Mouse (Mus musculus): ENCODE measurements around the gene Ergic2.
A peak's percentile ranks its signal among the peaks of the same experiment; 100 is the strongest.

The Ergic2 gene

DNA sequence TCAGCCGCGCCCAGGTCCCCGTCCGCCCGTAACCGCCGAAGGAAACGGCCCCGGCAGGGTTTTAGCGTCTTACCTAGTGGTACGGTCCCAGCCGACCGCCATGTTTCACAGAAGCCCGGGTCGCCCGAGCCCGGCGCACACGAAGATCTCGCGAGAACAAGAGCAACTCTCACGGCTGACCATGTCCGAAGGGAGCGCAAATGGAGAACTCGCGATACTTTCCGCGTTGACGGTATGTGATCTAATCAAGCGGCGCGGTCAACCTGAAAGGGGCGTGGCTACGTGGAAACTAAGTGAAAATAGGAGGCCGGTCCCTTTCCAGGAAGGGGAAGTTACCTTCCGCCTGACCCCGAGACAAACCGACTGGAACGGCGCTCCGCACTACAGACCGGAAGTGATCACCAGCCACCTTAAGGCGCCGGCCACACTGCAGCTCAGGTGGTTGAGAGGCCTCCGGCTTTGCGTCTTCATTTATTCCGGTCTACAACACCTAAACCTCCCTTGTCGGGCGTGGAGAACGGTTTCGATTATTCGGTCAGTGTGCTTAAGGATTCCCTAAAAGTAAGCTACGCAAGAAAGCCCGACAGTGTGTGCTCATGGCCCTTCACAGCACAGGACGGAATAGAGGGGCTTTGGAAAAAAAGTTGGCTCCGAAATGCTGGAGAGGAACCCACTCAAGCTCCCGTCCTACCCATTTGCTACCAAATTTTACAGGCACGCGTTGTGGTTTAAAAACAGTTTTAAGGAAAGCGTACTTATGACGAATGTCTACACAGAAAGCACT lies at the start of gene Ergic2:
Gene Ergic2, minus strand, starts transcription at position 478 of the 784 bp plus-strand sequence.
- peak; percentile 93 for DNase-seq (ENCODE audit: low spot score)

GRCm38 (mm10) chr6:148260729-148261101 lies 48.5 kb upstream of the Ergic2 start:
- DNase-seq (ENCODE audit: low spot score): no peak

DNA sequence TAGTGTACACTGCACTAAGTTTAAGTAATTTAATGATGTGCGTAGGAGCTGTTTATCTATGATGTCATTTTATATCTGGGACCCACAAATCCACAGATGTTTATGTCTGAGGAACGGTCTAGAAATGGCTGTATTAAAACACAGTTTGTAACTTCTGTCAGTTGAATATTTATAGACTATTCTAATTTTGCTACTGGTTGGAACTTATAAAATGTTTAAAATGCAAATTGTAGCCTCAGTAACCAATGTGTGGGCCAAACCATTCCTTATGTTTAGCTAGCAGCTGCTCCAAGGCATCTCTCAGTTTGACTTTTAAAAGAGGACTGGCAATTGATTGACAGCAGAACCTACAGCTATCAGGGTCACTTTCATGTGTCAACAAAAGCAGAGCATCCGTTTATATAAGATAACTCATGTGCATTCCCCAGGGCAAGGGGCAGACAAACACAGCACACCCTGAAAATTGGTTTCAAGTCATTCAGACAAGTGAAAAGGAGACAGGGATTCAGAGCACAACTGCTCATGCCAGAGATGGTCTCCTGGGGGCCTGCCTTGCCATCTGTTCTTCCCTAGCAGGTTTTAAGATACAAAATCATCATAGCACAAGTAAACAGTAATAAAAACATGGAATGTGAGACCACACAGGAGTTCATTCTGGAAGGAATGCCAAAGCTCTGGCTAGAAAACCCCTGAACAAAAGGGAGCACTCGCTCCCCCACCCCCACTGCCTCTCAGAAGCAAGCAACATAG lies 48.0 kb upstream of the Ergic2 start:
- DNase-seq (ENCODE audit: low spot score): no peak

DNA sequence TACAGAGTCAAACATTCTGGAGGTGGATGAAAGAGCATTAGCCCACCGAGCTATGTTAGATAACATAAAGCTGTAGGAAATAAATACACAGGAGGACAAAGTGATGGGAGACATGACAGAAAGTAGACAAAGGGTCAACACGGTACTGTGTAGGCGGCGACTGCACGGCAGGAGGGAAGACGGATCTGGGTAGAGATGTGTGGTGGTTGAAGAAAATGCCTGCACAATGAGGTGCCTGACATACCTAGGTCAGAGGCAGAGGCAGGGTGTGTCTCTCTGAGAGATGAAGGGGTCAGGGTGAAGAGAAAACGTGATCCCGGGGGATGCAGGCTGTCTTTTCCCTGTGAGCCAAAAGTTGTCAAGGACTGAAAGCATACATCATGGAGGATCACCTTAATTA lies 46.9 kb upstream of the Ergic2 start:
- DNase-seq (ENCODE audit: low spot score): no peak

DNA sequence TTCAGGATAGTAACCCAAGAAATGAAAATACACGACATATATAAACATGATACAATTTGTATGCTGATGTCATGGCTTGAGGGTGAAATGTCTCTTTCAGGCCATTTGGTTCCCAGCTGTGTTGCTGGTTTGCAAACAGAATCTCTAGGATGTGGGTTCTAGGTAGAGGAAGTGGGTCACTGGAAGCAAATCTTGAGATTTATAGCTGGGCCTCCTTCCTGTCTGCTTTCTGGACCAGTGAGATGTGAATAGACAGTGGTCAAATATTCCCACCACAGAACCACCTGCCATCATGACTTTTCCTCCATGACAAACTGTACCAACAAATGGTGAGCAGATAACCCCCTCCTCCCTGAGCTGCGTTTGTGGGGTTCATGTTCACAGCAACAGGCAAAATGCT lies 45.6 kb upstream of the Ergic2 start:
- no peak for DNase-seq (ENCODE audit: low spot score)

DNA sequence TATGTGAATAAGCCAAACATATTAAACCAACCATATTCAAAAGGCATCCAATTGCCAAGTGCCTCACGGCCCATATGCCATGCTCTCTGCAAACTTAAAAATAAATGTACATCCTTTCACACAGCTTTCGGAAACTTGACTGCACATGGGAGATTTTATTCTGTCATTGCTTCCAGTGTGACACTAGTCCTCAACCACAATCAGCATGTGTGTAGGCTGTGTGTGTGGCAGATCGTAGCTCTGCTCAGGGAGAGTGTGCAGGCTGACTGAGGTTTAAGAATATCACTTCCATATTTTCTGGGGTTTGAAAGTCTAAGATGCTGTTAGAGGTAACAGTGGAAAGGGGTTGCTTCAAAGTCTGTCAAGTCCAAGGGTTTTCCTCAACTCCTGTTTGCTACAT lies 43.9 kb upstream of the Ergic2 start:
- DNase-seq (ENCODE audit: low spot score): no peak

DNA sequence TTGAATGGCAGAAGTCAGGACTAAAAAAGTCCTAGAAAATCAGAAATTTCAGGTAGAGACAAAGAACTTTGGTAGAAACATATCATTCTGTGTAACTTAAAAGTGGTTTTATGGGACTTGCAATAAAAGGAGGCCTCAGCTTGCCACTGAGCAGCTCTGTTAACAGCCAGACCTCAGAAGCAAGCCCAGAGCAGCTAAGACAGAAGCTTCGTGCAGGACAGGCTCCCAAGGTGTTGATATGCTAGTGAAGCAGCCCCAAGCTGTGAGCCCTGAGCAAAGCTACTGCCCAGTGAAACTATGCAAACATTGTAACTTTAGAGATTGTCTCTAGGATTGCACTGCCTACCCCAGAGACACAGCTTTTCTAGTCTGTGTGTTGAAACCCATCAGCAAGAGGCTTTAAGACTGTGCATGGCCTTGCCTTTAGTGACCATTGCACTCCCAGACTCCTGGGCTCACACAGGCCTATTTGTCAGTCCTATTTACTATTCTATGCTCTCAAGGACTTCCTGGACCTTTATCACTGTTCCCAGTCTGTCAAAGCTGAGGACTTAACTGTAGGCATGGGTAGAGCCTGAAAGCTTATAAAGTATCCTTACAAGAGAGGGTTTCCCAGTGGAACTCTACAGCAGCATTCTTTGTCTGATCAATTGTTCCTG lies 43.4 kb upstream of the Ergic2 start:
- DNase-seq (ENCODE audit: low spot score): no peak

GRCm38 (mm10) chr6:148249221-148249620 lies 37.0 kb upstream of the Ergic2 start:
- DNase-seq (ENCODE audit: low spot score): no peak

- DNase-seq (ENCODE audit: low spot score): peak; percentile 34
Measured at GRCm38 (mm10) chr6:148248625-148249024, 36.5 kb upstream of the Ergic2 start.

DNA sequence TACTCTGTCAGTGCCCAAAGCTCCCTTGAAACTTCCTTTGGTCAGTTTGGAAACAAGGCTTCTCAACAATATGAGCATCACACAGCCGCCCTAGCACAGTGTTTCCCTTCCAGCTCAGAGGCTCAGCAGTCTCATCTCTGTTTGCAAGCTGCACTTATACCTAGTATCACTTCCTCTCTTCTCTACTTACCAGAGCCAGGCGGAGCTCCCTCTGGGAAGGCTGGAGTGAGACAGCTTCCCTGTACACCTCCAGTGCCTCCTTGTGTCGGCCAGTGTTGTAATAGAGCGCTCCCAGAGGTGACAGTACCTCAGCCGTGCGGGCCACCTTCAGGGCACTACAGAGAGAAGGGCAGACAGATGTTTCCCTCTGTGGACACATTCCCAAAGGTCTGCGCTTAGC lies 34.4 kb upstream of the Ergic2 start:
- no peak for DNase-seq (ENCODE audit: low spot score)

GRCm38 (mm10) chr6:148244836-148245235 lies 32.7 kb upstream of the Ergic2 start:
- DNase-seq (ENCODE audit: low spot score): no peak

- DNase-seq (ENCODE audit: low spot score): no peak
Measured at GRCm38 (mm10) chr6:148242304-148242703, 30.1 kb upstream of the Ergic2 start.

- DNase-seq (ENCODE audit: low spot score): no peak
Measured at GRCm38 (mm10) chr6:148241685-148242084, 29.5 kb upstream of the Ergic2 start.

GRCm38 (mm10) chr6:148239311-148239710 lies 27.1 kb upstream of the Ergic2 start:
- DNase-seq (ENCODE audit: low spot score): no peak

- no peak for DNase-seq (ENCODE audit: low spot score)
Measured at GRCm38 (mm10) chr6:148237453-148237852, 25.3 kb upstream of the Ergic2 start.

DNA sequence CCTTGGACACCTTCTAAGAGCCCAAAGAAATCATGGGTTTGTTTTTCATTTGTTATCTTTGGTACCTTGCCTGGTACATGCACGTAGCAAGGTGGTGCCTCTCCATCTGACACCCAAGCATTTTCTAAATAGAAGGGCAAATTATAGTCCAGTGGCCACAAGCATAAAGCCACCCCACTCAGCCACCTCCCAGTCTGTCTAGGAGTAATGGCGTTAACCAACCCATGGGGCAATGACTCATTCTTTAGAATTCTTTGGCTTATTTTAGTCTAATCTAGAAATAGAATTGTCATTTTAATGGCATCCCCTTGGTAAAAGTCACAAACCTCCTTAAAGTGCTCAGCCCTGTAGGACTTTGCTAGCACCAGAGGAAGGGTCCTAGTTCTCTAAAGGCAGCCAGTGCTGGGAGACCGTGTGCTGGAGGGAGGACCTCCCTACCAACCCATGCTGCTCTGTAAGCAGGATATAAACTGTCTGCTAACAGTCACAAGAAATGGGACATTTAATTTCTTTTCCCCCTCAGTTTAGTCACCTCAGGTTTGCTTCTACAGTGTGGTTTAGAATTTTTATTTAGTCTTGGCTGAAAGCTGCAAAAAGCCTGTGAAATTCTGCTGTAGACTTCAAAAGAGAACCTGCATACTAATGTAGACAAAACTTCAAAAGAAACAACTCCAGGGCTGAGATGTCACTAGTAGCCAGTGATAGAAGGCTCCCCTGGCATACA lies 22.1 kb upstream of the Ergic2 start:
- DNase-seq (ENCODE audit: low spot score): no peak

- DNase-seq (ENCODE audit: low spot score): no peak
Measured at GRCm38 (mm10) chr6:148227542-148227941, 15.4 kb upstream of the Ergic2 start.

- no peak for DNase-seq (ENCODE audit: low spot score)
Measured at GRCm38 (mm10) chr6:148222686-148223085, 10.5 kb upstream of the Ergic2 start.

- no peak for DNase-seq (ENCODE audit: low spot score)
Measured at GRCm38 (mm10) chr6:148218235-148219076, 6.3 kb upstream of the Ergic2 start.

DNA sequence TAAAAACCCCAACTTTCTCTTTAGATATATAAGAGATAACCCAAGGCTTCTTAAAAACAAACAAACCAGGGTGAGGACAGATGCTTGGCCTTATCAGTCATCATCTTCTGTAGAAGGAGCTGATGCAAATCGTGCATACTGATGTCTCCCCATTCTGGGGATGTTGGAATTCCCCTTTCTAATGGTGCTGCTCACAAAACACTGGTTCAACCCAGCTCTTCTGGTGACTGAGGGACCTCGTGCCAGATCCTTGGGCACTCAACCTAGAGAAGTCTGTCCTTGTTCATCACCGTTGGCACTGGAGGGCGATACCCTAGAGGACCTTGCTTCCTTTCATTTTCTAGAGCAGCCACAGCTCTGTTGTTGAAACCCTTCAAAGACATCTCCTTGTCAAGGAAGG lies 4.6 kb upstream of the Ergic2 start:
- DNase-seq (ENCODE audit: low spot score): no peak

- DNase-seq (ENCODE audit: low spot score): peak; percentile 22
Measured at GRCm38 (mm10) chr6:148214765-148215164, 2.6 kb upstream of the Ergic2 start.
